Mouse (Mus musculus): ENCODE measurements at regions not wholly inside any gene's neighbourhood (a gene's known extent, or its start where the extent isn't known, plus 50 kb on each side); places are given as distances from the start of the nearest gene placed in this dataset.

DNA sequence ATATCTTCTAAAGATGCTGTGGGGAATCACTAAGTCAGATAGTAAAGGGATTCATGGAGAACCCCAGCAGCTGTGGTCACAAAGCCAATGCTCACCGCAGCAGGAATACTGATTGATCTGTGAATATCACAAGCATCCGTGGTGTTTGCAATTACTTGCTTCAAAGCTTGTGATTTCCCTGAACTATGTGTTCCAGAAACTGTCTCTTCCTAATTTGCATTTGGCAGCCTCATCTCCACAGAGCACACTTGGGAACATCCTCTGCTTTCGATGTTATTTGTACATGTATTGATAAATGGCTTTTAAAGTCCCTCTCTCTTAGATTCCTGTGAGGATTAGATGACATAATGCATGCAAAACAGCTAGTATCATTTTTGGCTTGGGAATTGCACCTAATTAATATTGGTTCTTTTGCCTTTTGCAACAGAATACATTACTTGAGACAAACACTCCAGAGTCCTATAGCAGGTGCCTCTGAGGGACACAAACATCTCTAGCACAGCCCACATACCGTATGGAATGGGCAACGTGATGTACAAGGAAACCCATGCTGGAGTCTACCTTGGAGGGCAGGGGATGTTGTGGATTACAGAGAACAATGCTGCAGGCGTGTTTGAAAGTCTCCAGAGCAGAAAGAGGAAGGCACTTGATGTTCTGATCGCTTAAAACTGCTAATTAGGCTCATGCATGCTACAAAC lies 211.0 kb downstream of the Nuak1 start:
- no peak overlapping the region for H3K9ac ChIP-seq
- no peaks in the 10 kb centered on the region for H3K9me3 ChIP-seq
- ATAC-seq (replicated peaks), result no peak
- H3K27me3 ChIP-seq (replicated peaks), result no peaks in the 10 kb centered on the region
- H3K4me2 ChIP-seq, result no peak overlapping the region
- 62% methylated on average over 7 of the region's 7 CpGs for WGBS
- H3K27ac ChIP-seq, result no peak overlapping the region
- 0 out of 2 replicates have a peak, but pooled peaks cover 4% of the 10 kb centered on the region for H3K4me1 ChIP-seq
- no peaks in the 10 kb centered on the region for H3K36me3 ChIP-seq (replicated peaks)
- no peak overlapping the region for H3K4me3 ChIP-seq

DNA sequence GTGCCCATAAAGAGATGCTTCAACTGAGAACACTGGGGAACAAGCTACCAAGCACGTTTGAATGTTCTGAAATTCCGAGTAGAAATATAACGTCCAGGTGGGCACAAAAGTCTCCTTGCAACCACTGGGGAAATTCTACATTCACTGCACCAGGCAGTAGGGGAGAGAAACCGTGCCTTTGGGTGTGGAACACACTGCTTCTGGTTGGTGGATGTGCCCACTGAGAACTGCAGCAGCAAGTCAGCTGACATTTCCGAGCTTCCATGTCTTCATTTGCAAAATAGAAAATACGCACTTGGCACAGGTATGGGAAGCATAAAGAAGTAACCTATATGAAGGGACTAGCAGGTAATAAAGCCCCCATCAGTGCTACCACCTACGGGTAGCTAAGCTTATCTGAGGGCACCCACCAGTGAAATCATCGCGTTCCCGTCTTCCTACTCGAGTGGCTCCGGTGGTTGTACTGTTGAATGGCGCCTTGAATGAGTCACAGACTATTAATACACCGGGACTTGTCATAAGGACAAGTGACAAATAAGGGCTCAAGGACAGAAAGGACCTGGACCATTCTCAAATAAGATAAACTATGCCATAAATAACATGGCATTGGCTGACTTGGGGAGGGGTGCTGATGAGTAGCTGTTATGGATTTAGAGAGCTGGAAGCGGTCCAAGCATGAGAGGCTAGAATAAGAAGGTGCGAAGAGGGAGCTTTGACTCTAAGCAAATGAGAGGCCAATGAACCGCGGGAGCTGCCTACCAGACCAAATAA lies 210.2 kb downstream of the Nuak1 start:
- H3K4me1 ChIP-seq, result 0 out of 2 replicates have a peak, but pooled peaks cover 4% of the 10 kb centered on the region
- H3K36me3 ChIP-seq (replicated peaks), result no peaks in the 10 kb centered on the region
- no peak overlapping the region for H3K9ac ChIP-seq
- H3K27ac ChIP-seq, result no peak overlapping the region
- no peaks in the 10 kb centered on the region for H3K27me3 ChIP-seq (replicated peaks)
- ATAC-seq (replicated peaks), result no peak
- no peak overlapping the region for H3K4me3 ChIP-seq
- H3K4me2 ChIP-seq, result no peak overlapping the region
- WGBS, result 83% methylated on average over 18 of the region's 18 CpGs
- no peaks in the 10 kb centered on the region for H3K9me3 ChIP-seq

DNA sequence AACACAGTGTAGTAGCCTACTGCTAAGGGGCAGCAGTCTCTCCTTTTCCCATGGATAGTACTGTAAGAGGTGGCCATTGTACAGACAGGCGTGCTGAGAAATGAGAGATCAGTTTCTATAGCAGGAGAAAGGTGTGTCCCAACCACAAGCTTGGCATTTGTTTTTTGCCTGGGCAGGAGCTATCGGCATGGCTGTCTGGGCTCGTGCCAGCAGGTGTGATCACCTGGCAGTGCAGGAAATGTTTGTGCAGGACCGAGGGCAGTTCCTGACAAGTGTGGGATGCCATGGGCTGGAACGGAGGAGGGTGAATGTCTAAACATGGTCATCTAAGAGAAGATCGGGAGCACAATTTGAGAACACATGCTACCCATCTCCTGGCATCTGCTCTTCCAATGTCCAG lies 205.4 kb downstream of the Nuak1 start:
- Histone ChIP-seq H3K27me3 (replicated peaks) (no peaks in the 10 kb centered on the region), H3K36me3 (replicated peaks) (no peaks in the 10 kb centered on the region), H3K4me1 (peaks cover 8% of the 10 kb centered on the region; the same call in 1 of the 2 replicates), H3K9ac (no peak overlapping the region), H3K4me2 (no peak overlapping the region), H3K27ac (no peak overlapping the region), H3K9me3 (no peaks in the 10 kb centered on the region), H3K4me3 (no peak overlapping the region)
- 94% methylated on average over 6 of the region's 6 CpGs for WGBS
- no peak for ATAC-seq (replicated peaks)

DNA sequence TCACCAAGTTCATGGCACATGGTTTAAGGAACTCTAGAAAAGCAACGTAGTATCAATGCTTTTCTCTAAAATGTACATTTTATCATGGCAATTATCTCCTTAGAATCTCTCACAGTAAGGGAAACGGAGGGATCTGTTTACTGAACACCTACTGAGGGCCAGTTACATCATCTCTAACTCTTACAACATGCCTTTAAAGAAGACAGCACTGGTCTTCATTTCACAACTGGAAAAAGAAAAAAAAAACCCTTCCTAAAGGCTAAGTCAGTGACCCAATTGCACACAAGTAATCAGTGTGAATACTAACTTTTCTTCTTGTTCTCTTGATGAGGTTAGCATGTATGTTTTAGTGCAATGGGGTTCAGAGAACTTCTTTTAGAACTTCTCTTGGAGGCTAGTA lies 204.2 kb downstream of the Nuak1 start:
- Histone ChIP-seq H3K9ac (no peak overlapping the region), H3K36me3 (replicated peaks) (no peaks in the 10 kb centered on the region), H3K27ac (no peak overlapping the region), H3K27me3 (replicated peaks) (no peaks in the 10 kb centered on the region), H3K4me3 (no peak overlapping the region), H3K4me2 (no peak overlapping the region), H3K9me3 (no peaks in the 10 kb centered on the region), H3K4me1 (peaks cover 8% of the 10 kb centered on the region; the same call in 1 of the 2 replicates)
- WGBS, result 73% methylated on average over 2 of the region's 2 CpGs
- ATAC-seq (replicated peaks), result no peak

DNA sequence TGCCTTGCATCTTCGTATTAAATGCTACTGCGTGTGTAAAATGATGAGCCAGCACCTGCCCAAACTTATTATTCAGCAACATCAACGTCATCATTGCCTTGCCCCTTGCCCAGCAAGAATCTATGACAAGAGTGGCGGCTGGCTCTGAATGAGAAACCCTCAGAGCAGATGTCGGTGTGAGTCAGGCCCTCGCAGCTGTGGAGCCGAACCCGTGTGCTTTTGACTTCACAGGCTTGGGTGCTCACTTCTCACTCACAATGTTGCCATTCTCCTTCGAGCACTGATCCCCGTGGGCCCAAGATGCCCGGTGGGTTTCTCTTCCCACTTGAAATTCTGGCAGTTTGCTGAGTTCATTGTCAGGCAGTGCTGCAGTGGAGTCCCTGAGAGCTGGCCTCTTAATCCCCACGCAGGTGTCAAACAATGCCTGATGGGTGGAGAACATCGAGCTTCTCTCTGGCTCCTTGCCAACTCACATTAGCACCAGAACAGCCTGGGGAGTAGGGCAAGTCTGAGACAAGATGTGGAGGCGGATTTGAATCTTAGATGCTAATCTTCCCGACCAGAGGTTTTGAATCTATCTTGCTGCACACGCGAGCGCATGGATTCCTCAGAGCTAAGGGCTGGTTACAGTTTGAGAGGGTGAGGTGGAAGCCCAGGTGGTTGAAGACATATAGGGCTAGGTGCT lies 202.0 kb downstream of the Nuak1 start:
- ATAC-seq (replicated peaks), result no peak
- no peak overlapping the region for H3K4me3 ChIP-seq
- no peak overlapping the region for H3K4me2 ChIP-seq
- no peak overlapping the region for H3K27ac ChIP-seq
- no peaks in the 10 kb centered on the region for H3K27me3 ChIP-seq (replicated peaks)
- 30% methylated on average over 18 of the region's 18 CpGs for WGBS
- no peaks in the 10 kb centered on the region for H3K36me3 ChIP-seq (replicated peaks)
- H3K9me3 ChIP-seq, result peaks cover 4% of the 10 kb centered on the region; the same call in 1 of the 2 replicates
- peaks cover 8% of the 10 kb centered on the region; the same call in 1 of the 2 replicates for H3K4me1 ChIP-seq
- H3K9ac ChIP-seq, result no peak overlapping the region

DNA sequence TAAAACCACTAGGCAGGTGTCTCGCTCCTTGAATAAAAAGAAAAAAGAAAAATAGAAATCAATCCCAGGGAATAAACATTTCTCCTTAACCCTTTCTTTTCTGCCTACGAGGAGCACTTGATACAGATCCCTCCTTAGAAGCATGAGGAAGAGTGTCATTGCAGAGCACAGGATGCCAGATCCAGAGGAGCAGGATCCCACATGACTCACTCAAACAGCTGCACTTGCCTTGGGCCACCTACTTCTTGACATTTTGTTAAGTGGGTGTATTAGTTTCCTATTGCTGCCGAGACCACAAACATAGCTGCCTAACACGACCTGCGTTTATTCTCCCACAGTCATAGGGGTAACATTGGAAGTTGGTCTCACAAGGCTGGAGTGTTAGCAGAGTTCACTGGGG lies 197.1 kb downstream of the Nuak1 start:
- Histone ChIP-seq H3K4me3 (no peak overlapping the region), H3K9ac (no peak overlapping the region), H3K36me3 (replicated peaks) (no peaks in the 10 kb centered on the region), H3K4me1 (peaks cover 6% of the 10 kb centered on the region; the same call in 1 of the 2 replicates), H3K27ac (no peak overlapping the region), H3K4me2 (no peak overlapping the region), H3K27me3 (replicated peaks) (no peaks in the 10 kb centered on the region), H3K9me3 (peaks cover 4% of the 10 kb centered on the region; the same call in 1 of the 2 replicates)
- 91% methylated on average over 5 of the region's 5 CpGs for WGBS
- ATAC-seq (replicated peaks), result no peak

DNA sequence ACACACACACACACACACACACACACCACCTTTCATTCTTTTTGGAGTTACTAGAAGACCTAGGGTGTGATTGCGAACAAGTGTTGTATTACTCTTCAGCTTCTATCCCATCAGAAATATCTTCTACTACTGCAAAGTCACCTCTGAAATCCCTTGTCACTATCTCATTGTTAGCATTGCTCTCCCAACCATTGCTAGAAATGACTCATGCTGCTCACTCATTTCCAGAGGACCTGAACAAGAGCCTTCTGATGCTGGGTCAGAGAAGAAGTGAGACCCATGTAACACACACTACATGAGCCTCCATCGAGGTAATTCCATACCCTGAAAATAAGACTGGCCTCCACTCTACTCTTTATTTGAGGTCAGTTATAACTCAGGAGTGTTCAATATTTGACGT lies 191.1 kb downstream of the Nuak1 start:
- no peak overlapping the region for H3K4me3 ChIP-seq
- no peak overlapping the region for H3K27ac ChIP-seq
- no peaks in the 10 kb centered on the region for H3K4me1 ChIP-seq
- 94% methylated on average over 3 of the region's 3 CpGs for WGBS
- no peak for ATAC-seq (replicated peaks)
- no peak overlapping the region for H3K4me2 ChIP-seq
- no peaks in the 10 kb centered on the region for H3K36me3 ChIP-seq (replicated peaks)
- H3K9me3 ChIP-seq, result no peaks in the 10 kb centered on the region
- H3K27me3 ChIP-seq (replicated peaks), result no peaks in the 10 kb centered on the region
- H3K9ac ChIP-seq, result no peak overlapping the region

DNA sequence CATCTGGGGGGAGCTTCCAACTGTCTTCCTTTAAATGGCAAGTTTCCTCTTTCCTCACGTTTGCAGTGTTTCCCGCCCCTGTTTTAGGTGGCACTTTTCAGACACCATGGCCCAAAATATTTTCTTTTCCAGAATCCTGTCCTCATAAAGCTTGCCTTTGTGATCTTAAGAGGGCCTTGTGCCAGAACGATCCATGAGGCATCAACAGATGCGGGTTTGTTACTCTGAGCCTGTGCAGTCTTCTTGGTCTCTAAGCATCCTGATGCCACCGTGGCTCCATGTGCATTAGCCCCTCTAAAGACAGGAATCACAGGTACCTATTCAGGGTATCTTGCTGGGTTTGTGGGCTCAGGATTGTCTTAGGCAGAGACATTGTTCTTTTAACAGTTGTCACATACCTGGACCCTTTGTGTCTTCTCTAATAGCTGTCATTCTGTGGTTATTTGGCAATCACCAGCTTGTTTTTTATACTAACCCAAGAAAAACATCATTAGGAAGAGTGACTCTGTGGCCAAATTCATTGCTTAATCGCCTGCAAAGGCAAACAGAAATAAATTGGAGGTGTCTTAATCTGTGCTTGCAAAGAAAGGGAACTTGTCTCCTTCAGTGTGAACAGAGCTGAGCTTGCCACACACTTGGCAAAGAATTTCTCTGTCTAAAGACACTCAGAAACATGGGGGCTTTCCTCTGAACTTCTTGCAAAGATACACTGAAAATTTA lies 179.3 kb downstream of the Nuak1 start:
- Histone ChIP-seq H3K27ac (no peak overlapping the region), H3K9me3 (no peaks in the 10 kb centered on the region), H3K27me3 (replicated peaks) (no peaks in the 10 kb centered on the region), H3K4me1 (no peaks in the 10 kb centered on the region), H3K9ac (no peak overlapping the region), H3K4me2 (no peak overlapping the region), H3K4me3 (no peak overlapping the region), H3K36me3 (replicated peaks) (no peaks in the 10 kb centered on the region)
- no peak for ATAC-seq (replicated peaks)
- 84% methylated on average over 6 of the region's 6 CpGs for WGBS

DNA sequence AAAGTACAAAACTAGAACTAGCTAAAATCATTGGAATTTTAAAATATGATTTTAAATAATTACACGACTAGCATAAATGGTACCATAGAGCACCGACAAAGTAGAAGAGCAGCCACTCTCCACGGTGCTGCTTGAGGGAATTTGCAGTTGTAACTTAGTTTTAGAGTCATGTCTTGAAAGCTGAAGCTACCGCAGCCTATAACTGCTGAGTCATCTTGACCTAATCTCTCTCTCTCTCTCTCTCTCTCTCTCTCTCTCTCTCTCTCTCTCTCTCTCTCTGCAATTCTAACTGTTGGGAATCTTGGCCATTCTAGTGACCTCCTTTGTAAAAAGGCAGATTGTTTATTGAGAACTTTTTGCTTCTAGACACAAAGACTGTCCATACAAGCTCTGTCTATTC lies 177.5 kb downstream of the Nuak1 start:
- H3K4me3 ChIP-seq, result no peak overlapping the region
- no peak overlapping the region for H3K27ac ChIP-seq
- 89% methylated on average over 4 of the region's 4 CpGs for WGBS
- no peaks in the 10 kb centered on the region for H3K27me3 ChIP-seq (replicated peaks)
- no peaks in the 10 kb centered on the region for H3K9me3 ChIP-seq
- no peak overlapping the region for H3K4me2 ChIP-seq
- H3K4me1 ChIP-seq, result no peaks in the 10 kb centered on the region
- H3K9ac ChIP-seq, result no peak overlapping the region
- no peak for ATAC-seq (replicated peaks)
- no peaks in the 10 kb centered on the region for H3K36me3 ChIP-seq (replicated peaks)

DNA sequence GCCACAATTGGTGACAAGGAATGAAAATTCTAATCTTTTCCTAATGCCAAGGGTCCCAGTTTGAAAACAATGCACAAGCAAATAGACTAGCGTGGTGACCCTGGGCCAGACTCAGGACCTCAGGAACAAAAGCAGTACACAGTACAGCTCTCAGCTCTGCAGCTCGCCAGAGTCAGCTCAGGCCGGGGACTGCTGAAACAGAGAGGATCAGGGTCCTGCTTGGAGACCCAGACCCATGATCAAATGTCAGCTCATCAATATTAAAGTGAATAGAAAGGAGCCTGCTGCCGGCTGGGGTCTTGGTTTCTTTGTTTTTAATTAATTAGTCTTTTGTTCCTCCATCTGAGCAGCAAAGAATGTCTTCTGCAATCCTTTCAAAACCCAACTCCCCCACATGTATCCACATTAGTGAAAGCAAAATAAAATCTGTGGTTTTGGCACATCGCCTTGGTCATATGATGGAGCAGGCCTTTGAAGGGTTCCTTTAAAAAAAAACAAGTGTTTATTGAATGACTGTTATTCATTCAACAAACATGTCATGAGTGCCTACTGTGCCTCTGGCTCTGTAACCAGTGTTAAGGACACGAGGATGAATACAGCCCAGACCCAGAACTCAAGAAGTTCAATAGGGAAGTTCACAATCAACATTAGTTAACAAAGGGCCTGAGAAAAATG lies 154.4 kb downstream of the Nuak1 start:
- H3K36me3 ChIP-seq (replicated peaks), result no peaks in the 10 kb centered on the region
- no peaks in the 10 kb centered on the region for H3K9me3 ChIP-seq
- H3K27me3 ChIP-seq (replicated peaks), result no peaks in the 10 kb centered on the region
- no peak overlapping the region for H3K9ac ChIP-seq
- 43% methylated on average over 6 of the region's 6 CpGs for WGBS
- no peaks in the 10 kb centered on the region for H3K4me1 ChIP-seq
- H3K4me2 ChIP-seq, result no peak overlapping the region
- H3K4me3 ChIP-seq, result no peak overlapping the region
- no peak for ATAC-seq (replicated peaks)
- no peak overlapping the region for H3K27ac ChIP-seq

DNA sequence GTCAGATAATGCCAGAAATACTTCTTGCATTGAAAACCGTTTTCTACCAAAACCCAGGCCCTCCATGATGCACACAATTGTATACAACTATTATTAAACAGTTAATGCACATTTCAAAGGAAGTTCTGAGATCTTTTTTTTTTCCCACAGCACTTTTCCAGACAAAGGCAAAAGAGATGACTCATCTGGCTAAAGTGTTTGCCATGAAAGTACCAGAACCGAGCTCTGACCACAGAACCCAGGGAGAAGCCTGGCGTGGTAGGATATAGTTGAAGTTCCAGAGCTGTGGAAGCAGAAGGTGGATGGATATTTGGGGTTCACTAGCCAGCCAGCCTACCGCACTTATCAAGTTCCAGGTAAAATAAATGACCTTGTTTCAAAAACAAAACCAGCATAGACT lies 146.0 kb downstream of the Nuak1 start:
- Histone ChIP-seq H3K27me3 (replicated peaks) (no peaks in the 10 kb centered on the region), H3K4me1 (no peaks in the 10 kb centered on the region), H3K27ac (no peak overlapping the region), H3K9ac (no peak overlapping the region), H3K9me3 (no peaks in the 10 kb centered on the region), H3K4me2 (no peak overlapping the region), H3K4me3 (no peak overlapping the region), H3K36me3 (replicated peaks) (no peaks in the 10 kb centered on the region)
- ATAC-seq (replicated peaks), result no peak
- 91% methylated on average over 4 of the region's 4 CpGs for WGBS

All from midbrain, embryonic 15.5 days (tissue).